Mouse (Mus musculus) naive thymus-derived CD4-positive, alpha-beta T cell, adult 2 months (primary cell): ENCODE results near the gene 9930021J03Rik.
A peak's percentile ranks its signal among the peaks of the same experiment; 100 is the strongest.

Experiments used
- DNase-seq: peaks from one replicate; pipeline ENCODE4 v3.0.0-alpha.2; 2011; ENCODE audit warnings: low read depth

9930021J03Rik gene

DNA sequence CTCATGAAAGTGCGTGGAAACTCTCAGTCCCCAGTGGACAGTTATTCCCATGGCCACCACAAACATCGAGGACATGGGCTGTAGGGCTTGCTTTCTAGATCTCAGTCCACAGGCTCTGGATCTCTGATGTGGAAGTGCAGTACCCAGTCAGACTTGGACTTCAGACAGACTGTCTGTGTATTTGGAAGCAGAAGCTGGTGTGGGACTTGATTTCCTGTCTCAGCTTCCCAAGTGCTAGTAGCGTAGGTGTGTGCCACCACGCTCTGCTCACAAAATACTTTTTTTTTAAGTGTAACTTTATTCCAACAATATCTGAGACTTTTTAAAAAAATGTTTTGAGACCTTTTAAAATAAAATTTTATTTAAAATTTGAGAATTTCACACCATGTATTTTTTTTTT lies 109.5 kb downstream of the 9930021J03Rik start:
- DNase-seq = no peak

DNA sequence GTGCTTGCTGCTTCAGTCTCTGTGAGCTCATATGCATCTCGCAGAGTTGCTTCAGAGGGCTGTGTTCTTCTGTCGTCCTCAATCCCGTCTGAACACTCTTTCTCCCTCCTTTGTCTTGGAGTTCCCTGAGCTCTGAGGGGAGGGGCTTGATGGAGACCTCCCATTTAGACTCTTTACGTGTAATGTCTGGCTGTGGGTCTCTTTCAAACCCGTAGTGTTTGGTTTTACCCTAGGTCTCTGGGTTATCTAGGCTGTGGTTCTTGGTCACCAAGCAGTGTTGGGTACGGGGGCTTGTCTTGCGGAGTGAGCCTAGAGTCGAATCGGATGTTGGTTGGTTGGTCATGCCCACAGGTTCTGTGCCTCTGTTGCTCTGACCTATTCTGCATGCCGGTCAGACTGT lies 110.7 kb downstream of the 9930021J03Rik start:
- DNase-seq = no peak

- peak; percentile 85 for DNase-seq
Measured at GRCm38 (mm10) chr19:29683844-29684540, 121.8 kb downstream of the 9930021J03Rik start.

- DNase-seq = no peak
Measured at GRCm38 (mm10) chr19:29680182-29681152, 125.3 kb downstream of the 9930021J03Rik start.

GRCm38 (mm10) chr19:29678181-29678778 lies 127.5 kb downstream of the 9930021J03Rik start:
- DNase-seq = no peak

- DNase-seq = no peak
Measured at GRCm38 (mm10) chr19:29676479-29677193, 129.2 kb downstream of the 9930021J03Rik start.

DNA sequence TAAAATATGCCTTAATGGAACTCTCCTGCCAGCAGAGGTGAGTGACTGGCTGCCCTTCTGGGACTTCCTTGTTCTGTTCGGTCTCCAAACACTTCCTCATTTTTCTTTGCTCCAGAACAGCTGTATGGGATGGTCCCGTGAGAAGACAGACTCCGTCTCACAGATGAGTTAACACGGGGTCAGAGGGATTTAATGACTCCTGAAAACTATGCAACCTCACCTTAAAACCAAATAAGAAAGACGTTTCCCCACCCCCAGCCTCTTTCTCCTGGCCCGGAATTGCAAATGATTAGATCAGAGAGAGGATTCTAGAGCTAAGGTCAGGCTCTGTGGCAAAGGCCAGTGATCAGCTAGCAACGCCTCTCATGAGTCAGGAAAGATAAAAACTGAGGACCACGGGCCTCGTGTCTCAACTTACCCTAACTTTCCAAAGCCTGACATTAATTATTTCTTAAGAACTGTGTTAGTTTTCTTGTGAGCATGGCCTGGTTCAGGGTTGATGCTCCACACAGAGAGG lies 130.2 kb downstream of the 9930021J03Rik start:
- no peak for DNase-seq

GRCm38 (mm10) chr19:29674946-29675345 lies 130.8 kb downstream of the 9930021J03Rik start:
- no peak for DNase-seq

- DNase-seq = no peak
Measured at GRCm38 (mm10) chr19:29672660-29673059, 133.1 kb downstream of the 9930021J03Rik start.

DNA sequence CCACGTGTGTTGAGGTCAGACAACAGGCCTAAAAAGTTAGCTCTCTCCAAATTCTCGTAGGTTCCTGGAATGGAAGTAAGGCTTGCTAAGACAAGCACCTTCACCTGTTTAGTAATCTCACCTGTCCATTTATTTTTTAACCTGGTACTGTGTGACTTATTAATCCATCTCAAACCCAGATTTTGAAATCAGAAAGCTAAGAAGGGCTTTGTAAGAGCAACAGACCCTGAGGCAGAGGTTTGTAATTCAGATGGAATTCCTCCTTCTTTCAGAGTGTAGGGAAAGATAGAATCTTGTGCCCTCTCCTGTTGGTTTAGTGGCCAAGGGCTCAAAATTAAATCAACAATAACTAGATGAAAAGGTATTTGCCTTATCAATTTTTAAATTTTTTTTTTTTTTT lies 134.6 kb downstream of the 9930021J03Rik start:
- DNase-seq = no peak

DNA sequence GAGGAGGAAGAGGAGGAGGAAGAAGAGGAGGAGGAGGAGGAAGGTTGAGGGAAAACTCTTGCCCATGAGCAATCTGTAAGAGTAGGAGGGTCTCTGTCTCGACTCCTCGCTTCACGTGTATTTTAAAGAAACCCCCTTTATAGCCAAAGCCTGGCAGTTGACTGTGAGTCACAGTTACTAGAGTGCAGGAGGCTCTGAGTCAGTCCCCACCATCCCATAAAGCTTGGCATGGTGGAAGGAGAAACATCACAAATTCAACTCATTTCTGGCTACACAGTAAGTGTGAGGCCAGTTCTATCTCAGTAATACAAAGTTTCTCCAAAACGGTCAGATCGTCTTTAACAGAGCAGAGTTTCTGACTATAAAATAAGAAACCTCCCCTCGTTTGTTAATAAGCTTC lies 135.5 kb downstream of the 9930021J03Rik start:
- no peak for DNase-seq

DNA sequence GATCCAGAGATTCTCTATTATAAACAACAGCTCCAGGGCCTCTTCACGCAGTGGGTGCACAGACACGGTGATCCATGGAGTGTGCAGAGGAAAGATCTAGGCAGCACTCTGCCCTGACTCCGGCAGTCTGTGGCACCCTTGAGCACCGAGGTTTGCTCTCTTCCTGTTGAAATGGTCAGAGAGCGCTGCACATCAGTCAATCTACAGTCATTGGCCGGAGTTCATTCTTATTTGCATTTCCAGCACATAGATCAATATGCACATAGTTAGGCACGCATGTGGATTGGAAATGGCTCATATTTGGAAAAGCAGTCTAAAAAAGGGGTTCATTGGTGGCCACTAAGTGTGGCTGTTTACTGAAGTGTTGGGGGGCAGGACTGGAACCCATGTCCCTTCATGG lies 137.7 kb downstream of the 9930021J03Rik start:
- no peak for DNase-seq

- no peak for DNase-seq
Measured at GRCm38 (mm10) chr19:29666965-29667594, 138.7 kb downstream of the 9930021J03Rik start.

- DNase-seq = no peak
Measured at GRCm38 (mm10) chr19:29666164-29666563, 139.6 kb downstream of the 9930021J03Rik start.

GRCm38 (mm10) chr19:29664934-29665333 lies 140.9 kb downstream of the 9930021J03Rik start:
- DNase-seq = no peak
